Mouse (Mus musculus) thymus, postnatal 36 days (tissue): ENCODE measurements around the gene Cdca7.
A peak's percentile ranks its signal among the peaks of the same experiment; 100 is the strongest.

ENCODE experiments used
- DNase-seq, 2 experiments: peaks; one replicate each; pipeline ENCODE4 v3.0.0; 2022; ENCODE audit warnings: mixed read lengths in 2 of 2

The Cdca7 gene

DNA sequence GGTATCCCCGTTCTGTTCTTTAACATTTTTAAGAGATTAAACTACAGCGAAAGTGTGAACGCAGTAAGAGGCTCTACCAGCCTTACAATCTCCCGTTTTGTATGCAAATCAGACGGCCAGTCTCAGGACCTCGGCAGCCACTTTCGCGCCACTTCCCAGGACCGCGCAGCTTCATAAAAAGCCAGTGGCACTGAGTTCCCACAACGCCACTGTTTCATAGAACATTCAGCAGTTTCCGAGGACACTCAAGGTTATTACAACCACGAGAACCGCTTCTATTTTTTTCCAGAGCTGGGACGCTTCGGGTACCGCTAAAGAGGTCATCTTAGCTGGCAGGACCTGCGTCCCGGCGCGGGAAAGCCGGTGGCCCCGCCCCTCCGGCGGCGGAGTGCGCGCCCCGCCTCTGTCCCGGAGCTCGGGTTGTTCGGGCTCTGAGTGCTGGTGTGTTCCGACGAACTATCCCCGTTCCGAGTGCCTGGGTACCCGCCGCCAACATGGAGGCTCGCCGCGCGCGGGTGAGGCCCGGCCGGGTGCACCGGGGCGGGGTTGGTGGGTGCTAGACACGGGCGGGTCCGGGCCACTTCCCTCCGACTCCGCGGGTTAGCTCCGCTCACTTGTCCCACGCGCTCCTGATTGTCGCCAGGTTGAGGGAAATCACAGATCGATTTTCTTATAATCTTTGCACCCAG lies at the start of gene Cdca7:
Cdca7 (plus strand) TSS at position 363 of the 689 bp plus-strand sequence.
- peak; percentile 80 to 81 for DNase-seq

- DNase-seq = no peak
Measured at GRCm38 (mm10) chr2:72426776-72427175, 49.2 kb upstream of the Cdca7 start.

GRCm38 (mm10) chr2:72427288-72427687 lies 48.7 kb upstream of the Cdca7 start:
- no peak for DNase-seq

- DNase-seq = no peak
Measured at GRCm38 (mm10) chr2:72438941-72439533, 36.9 kb upstream of the Cdca7 start.

DNA sequence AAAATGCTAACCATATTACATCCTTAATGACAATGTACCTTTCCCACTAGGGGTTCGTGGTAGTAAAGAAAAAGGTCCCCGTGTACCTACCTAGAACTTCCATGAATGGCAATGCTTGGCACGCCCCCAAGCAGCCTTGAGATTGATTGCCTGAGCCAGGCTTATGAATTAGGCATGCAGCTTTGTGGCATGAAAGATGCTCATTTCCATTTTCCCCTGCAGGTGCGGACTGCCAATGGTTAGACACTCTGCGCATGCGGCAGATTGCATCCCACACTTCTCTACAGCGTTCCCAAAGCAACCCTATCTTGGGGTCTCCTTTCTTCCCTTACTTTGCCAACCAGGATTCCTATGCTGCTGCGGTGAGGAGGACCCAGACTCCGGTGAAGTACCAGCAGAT lies 34.9 kb upstream of the Cdca7 start:
- no peak for DNase-seq

DNA sequence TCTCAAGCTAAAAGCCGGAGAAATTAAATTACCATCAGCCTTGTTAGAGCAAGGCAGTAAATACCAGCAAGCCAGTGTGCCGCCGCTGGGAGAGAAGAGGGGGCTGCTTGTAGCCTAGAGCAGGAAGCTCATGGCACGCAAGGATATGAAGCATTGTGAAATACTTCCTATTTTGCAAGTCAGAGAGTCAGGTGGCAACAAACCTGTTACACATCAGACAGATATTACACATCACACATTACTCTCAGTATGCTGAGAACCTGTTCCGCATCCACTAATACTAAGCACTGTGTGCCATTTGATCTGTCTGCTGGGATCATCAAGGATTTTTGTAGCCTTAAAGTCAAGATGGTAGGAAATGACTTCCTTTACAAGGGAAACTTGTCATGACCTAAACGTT lies 33.1 kb upstream of the Cdca7 start:
- no peak for DNase-seq

DNA sequence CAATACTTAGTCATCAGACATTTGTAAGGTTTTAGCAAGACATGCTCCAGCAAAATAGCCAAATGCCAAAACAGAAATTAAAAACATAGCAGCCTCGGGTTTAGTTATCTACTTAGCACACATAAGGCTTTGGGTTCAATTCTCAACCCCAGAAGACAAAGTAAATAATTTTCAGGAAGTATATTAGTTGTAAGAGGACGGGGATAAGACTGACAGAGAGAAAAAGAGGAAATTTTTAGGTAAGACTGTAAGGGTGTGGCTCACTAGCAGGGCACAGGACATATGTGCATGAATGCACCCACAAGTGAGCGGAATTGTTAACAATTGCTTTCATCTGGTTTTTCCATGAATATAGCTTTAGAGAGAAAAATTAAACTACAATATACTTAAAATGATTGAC lies 32.0 kb upstream of the Cdca7 start:
- no peak for DNase-seq

GRCm38 (mm10) chr2:72446106-72446505 lies 29.9 kb upstream of the Cdca7 start:
- DNase-seq = no peak

DNA sequence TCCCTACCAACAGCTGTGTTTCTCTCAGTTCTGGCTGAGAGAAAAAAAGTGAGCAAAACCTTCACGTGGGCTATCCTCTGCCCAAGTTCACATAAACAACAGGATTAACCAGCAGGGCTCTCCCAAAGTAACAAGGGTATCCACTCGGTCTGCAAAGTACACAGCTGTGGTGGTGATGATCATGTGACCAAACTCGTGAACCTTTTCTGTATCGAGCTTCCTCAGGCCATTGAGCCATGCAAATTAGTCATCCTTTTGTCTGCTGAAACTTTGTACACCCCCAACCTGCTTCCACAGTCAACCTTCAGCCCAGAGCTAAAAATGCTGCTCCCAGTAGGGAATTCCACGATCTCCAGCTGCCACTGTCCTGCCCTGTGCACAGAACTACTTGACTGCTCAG lies 29.3 kb upstream of the Cdca7 start:
- DNase-seq = no peak

- DNase-seq = no peak
Measured at GRCm38 (mm10) chr2:72453563-72453962, 22.4 kb upstream of the Cdca7 start.

GRCm38 (mm10) chr2:72456189-72456588 lies 19.8 kb upstream of the Cdca7 start:
- no peak for DNase-seq

- no peak for DNase-seq
Measured at GRCm38 (mm10) chr2:72464376-72465014, 11.5 kb upstream of the Cdca7 start.

- DNase-seq = no peak
Measured at GRCm38 (mm10) chr2:72467604-72468003, 8.4 kb upstream of the Cdca7 start.

GRCm38 (mm10) chr2:72471415-72472070 lies 4.4 kb upstream of the Cdca7 start:
- no peak for DNase-seq

- no peak for DNase-seq
Measured at GRCm38 (mm10) chr2:72474531-72475287, 1.2 kb upstream of the Cdca7 start.

DNA sequence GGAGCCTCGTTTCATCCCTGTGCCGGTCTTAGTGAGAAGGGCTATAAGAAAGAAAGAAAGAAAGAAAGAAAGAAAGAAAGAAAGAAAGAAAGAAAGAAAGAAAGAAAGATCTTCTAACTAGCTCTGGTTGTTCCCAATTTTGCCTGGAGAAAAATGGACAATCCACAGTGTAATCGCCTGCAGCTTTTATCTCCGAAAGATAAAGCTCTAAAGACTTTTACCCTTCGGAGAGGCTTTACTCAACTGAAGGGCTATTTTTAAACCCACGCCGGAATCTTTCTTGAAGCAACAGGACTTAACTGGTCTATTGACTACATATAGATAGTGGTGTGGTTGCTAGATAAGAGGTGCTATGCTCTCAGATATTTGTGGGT lies 549 bp upstream of the Cdca7 start:
- DNase-seq = no peak

DNA sequence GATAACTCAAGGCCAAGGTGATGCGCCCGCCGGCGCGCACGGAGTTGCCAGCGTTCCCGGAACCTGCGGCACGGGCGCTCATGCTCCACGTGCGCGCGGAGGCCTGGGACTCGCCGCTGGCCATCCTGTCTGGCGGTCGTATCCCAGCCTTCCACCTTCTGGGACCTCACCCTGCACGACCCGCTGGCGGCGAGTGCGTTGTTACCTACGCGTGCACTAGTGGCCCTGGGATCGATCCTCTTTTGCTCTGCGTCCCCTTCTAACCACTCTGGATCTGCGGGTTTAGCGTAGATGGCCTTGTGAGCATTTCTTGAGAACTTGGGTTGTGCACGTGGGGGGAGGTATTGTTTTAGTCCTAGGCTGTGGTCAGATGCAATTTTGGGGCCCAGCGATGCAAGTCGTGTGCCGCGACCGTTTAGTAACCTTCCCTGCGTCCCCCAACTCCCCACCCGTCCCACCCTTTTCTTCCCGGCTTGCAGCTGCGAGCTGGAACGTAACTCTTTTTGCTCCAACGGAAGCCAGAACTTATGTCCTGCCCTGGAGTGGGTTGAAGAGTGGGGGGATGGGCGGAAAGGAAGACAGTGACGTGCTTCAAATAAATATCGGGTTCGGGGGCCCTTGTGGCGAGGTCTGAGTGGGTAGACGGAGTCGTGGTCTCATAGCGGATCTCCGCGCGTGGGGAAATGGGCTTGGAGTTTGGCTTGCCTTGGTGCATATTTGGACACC lies 690 bp downstream of the Cdca7 start:
- DNase-seq = peak; percentile 72 to 75

DNA sequence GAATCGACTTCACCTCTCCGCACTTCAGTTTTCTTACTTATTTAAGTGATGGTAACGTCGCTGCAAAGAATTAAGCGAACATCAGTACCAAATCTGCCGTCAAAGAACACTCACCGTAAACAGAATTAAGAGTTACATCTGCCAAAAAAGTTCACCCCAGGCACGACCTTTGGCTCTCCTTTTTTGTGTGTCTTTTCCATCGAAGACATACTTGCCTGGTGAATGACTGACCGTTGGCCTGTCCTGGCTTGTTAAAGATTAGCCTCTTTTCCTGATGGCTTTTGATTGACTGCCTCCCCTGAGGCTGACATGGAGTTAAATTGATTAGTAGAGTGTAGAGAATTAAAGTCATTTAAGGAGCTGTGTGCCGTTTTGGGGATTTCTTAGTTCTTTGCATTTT lies 1.3 kb downstream of the Cdca7 start:
- no peak for DNase-seq

DNA sequence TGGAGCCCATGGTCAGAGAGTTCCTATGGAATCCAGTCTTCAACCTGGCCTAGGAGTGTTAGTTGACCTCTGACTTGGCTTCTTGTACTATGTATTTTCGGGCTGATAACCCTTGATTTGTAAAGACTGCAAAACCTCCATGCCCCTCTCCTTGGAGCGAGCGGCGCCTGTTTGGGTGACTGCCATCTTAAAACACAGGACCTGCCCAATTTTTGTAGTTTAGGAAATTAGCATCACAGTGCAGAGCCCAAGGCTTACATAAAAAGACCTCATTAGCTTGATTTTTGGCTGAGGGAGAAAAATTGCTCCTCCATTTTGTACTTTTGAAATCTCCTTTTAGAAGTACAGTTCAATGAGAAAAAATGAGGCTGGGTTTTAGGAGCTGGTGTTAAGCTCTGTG lies 2.2 kb downstream of the Cdca7 start:
- no peak for DNase-seq

GRCm38 (mm10) chr2:72478921-72479320 lies 3.0 kb downstream of the Cdca7 start:
- DNase-seq = peak; percentile 42 to 48

DNA sequence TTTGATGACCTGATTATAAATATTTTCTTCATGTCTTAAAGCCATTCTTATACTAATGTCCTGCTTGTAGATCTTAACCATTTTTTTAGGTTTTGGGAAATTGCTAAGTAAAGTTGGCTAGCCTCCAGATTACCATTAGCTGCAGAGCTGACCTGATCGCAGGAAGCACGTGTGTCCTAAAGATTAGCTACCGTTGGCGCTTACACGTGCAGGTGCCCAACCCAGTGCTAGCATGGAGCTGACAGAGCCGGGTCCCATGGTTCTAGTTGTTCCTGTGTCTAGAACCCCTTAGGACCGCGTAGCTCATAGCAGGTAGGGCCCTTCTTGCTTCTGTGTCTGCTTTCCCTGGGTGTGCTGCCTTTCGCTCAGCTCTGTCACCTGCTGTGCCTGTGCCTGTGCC lies 3.9 kb downstream of the Cdca7 start:
- DNase-seq = no peak

GRCm38 (mm10) chr2:72491650-72492049 lies 15.7 kb downstream of the Cdca7 start:
- no peak for DNase-seq
